Mouse (Mus musculus) left cerebral cortex, adult 9 months (tissue): Measurements from ENCODE around the gene Gm340.

ENCODE experiments used
- DNase-seq, 2 experiments: peaks; one replicate each; pipeline ENCODE4 v3.0.0; 2022; ENCODE audit warnings: low spot score in 2 of 2

Gm340 gene

DNA sequence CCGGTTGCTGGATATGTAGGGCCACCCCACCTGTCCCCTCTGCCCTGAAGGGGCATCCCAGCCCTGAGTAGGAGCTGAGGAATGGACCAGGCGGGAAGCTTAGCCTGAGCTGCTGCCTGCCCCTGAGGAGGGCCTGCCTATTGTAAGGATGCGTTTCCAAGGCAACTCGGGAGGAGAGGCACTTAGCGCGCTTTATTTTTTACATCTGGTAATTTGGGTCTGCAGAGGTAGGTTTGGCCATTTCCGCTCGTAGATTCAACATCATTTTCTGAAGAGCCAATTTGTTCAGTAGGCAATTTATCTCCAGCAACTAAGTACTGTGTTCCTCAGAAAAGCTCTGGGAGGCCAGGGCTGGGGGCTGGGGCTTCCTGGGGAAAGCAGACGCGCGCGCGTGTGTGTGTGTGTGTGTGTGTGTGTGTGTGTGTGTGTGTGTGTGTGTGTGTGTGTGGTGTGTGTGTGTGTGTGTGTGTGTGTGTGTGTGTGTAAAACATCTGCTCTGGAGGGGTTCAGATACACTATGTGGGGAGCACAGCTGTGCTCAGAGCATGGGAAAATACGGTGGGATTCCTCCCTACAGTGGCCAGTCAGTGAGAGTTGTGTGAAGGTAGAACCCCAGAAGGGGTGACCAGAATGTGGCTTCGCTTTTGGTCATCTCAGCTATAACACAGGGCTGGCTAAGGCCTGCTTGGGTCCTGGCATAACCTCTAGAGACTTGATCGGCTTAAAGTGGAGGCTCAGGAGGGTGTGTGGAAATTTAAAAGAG is 31.3 kb downstream of the Gm340 start:
- DNase-seq = no peak

GRCm38 (mm10) chr19:41615606-41616224 is 33.5 kb downstream of the Gm340 start:
- no peak for DNase-seq

- DNase-seq = no peak
Observed at GRCm38 (mm10) chr19:41616274-41616673, 34.1 kb downstream of the Gm340 start.

DNA sequence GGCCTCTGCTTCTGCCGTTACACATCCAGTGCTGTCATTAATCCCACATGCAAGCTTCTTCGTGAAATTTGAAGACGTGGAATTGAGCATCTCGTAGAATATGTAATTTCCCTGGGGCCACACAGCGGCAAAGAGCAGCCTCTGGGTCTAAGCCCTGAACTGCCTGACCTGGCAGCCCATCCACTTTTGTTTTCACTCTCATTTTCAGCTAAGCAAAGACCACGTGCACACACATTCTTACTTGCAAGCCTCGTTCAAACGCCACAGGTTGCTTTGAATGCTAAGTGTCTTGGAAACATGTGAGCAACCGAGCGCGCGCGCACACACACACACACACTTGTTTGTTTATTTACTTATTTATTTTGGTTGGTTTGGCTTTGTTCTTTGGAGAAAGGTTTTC is 34.9 kb downstream of the Gm340 start:
- DNase-seq = no peak

DNA sequence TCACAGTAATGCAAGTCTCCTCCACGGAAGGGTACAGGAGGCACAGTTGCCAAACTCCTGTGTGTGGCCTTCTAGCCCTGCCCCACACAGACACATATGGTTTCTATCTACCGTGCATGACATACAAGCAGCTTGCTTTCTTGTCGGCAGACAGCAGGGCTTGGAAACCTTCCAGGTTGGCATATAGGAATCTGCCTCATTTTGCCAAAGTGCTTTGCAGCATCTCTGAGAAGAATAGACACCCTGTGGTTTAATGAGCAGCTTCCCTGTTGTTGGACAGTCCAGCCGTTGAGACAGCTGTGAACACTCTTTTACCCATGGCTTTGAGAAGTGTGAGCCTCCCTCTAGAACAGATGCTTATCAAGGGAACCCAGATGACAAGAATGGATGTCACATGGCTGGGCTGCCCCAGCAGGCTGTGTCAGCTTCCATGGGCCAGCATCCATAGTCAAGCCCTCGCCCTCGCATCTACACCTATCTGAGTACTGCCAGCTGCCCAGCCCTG is 36.0 kb downstream of the Gm340 start:
- peak in 1 of 2 experiments; percentile 36 for DNase-seq

DNA sequence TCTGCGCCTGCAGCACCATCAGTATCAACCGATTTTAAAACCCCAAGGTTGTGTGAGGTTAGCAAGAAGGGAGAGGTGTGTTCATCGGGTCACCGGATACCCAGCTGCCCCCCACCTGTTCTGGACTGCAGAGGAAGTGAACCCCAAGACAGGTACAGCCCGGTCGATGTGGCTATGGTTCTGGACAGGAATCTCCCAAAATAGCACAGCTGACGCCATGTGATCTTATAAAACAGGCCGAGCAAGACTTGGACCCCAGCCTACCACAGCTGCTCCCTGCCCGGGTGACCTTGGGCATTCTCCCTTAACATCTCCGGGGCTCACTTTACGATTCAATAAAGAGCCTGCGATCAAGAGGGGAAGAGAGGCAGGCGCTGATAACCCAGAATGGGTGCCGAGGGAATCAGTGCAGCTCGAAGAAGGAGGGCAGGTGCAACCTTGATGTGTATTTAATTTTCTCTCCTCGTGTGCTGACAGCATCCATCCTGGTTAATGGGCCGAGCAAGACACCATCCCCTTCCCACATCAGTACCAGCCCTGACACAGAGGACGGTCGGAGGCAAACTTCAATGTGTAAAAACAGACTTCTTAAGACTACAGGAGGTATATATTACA is 36.7 kb downstream of the Gm340 start:
- no peak for DNase-seq

GRCm38 (mm10) chr19:41620366-41621092 is 38.4 kb downstream of the Gm340 start:
- no peak for DNase-seq

DNA sequence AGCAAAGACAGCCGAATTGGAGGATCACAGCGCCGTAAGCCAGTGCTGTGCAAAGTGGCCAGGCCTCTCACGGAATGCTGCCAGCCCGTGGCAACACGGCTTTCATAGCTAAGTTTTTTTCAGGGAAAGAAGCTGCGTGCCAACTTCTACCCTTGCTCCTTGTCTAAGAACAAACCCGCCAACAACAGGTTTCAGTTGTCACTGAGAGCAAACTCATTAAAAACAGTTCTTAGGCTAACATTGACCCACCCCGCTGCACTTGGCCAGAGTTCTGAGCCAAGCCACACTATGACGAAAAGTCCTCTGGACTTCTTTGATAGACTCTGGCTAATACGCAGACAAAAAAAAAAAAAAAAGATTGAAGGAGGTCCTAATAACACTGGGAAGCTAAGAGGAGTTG is 46.8 kb downstream of the Gm340 start:
- no peak for DNase-seq

DNA sequence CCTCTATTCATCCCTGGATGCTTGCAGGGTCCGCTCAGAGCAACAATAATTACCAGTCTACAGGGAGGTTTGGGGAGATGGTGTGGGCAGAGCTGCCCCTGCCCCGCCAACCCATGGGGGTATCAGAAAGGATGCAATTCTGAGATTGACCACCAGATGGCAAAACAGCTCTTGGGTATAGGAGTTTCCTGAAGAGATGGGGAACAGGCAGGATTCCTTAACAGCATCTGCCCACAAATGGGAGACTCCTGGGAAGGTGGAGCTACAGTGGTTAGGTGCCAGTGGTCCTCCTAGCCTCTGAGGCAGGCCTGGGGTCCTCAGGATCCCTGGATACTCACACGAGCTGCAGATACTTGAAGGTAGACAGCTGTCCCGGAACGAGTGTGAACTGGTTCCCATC is 47.4 kb downstream of the Gm340 start:
- DNase-seq = peak in 1 of 2 experiments; percentile 64

- no peak for DNase-seq
Observed at GRCm38 (mm10) chr19:41634099-41634498, 51.9 kb downstream of the Gm340 start.

DNA sequence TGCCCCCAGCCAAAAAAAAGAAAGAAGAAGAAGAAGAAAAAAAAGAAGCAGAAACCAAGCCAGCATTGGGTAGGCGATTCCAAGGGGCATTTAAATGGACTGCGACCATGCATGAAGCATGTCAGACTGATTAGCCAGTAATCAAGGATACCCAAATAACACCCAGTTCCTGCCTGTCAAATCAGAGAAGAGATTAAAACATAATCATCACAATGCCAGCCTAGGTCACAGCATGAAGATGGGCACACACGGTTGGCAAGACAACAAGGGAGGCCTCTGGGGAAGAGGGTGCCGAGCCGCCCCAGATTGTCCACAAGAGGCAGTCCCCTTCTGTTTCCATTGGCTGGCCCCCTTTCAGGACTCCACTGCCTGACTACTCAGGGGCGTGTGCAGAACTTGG is 52.8 kb downstream of the Gm340 start:
- no peak for DNase-seq
